Mouse (Mus musculus): ENCODE results near the gene 4933428G20Rik. TPM values are rescaled to one million over a fixed set of nuclear protein-coding genes. Genes with fewer than 3 reads are reported as not detected.

The 4933428G20Rik gene
- polyA plus RNA-seq, 1 experiment from 2014 or later = 0.17 TPM

- no peaks in the 10 kb centered on the region for H3K36me3 ChIP-seq (ENCODE audit: control insufficient read depth, insufficient read depth, low read length)
- no peak overlapping the region for H3K27ac ChIP-seq (ENCODE audit: low read depth, low read length)
- H3K4me2 ChIP-seq (ENCODE audit: low read depth, low read length, severe bottlenecking) = no peak overlapping the region
- no peaks in the 10 kb centered on the region for H3K9me3 ChIP-seq (ENCODE audit: control insufficient read depth, low read length)
- peaks cover 24% of the 10 kb centered on the region for H3K4me1 ChIP-seq (replicated peaks; ENCODE audit: control insufficient read depth, insufficient read depth, low read length)
- WGBS = 24% methylated on average over 5 of the region's 5 CpGs
- H3K4me3 ChIP-seq (ENCODE audit: low read depth, low read length) = no peak overlapping the region
- no peak for ATAC-seq (replicated peaks; ENCODE audit: low FRiP score)
- peaks cover 61% of the 10 kb centered on the region for H3K27me3 ChIP-seq (ENCODE audit: control insufficient read depth, insufficient read depth, low read length)
- H3K9ac ChIP-seq (ENCODE audit: low read length) = no peak overlapping the region
- no peak for DNase-seq (ENCODE audit: low spot score)
Observed at GRCm38 (mm10) chr11:97535308-97535630, 35.1 kb upstream of the 4933428G20Rik start.

GRCm38 (mm10) chr11:97534442-97535307 is 34.5 kb upstream of the 4933428G20Rik start:
- WGBS = 6% methylated on average over 95 of the region's 95 CpGs
- Histone ChIP-seq H3K36me3 (ENCODE audit: control insufficient read depth, insufficient read depth, low read length) (no peaks in the 10 kb centered on the region), H3K4me2 (ENCODE audit: low read depth, low read length, severe bottlenecking) (peak overlapping the region; percentile 33; the same call in 1 of the 2 replicates), H3K27ac (ENCODE audit: low read depth, low read length) (no peak overlapping the region), H3K27me3 (ENCODE audit: control insufficient read depth, insufficient read depth, low read length) (peaks cover 61% of the 10 kb centered on the region), H3K4me1 (replicated peaks; ENCODE audit: control insufficient read depth, insufficient read depth, low read length) (peaks cover 24% of the 10 kb centered on the region), H3K9ac (ENCODE audit: low read length) (0 out of 2 replicates have a peak overlapping the region, but pooled peaks have one; percentile 23), H3K9me3 (ENCODE audit: control insufficient read depth, low read length) (no peaks in the 10 kb centered on the region), H3K4me3 (ENCODE audit: low read depth, low read length) (peak overlapping the region; percentile 14)
- DNase-seq (ENCODE audit: low spot score) (peak; percentile 69), ATAC-seq (replicated peaks; ENCODE audit: low FRiP score) (no peak)

DNA sequence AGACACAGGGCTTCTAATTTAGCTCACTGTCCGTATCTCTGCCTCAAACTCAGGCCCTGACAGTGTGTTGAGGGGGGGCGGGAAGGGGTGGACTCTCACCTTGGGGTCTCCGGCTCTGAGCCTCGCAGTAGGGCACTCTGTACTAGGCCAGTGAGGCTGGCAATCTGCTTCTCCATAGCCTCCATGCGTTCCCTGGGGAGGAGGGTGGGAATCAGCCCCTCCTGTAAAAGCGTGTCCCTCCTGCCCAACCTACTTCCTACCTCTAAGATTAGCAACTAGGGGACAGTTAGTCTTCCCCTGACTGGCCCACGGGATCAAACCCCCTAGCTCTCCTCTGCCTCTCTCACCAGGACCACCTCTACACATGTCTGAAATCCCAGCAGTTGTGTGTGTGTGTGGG is 33.5 kb upstream of the 4933428G20Rik start:
- Histone ChIP-seq H3K9me3 (ENCODE audit: control insufficient read depth, low read length) (no peaks in the 10 kb centered on the region), H3K4me3 (ENCODE audit: low read depth, low read length) (no peak overlapping the region), H3K4me2 (ENCODE audit: low read depth, low read length, severe bottlenecking) (no peak overlapping the region), H3K9ac (ENCODE audit: low read length) (no peak overlapping the region), H3K27ac (ENCODE audit: low read depth, low read length) (no peak overlapping the region), H3K4me1 (replicated peaks; ENCODE audit: control insufficient read depth, insufficient read depth, low read length) (peaks cover 24% of the 10 kb centered on the region), H3K27me3 (ENCODE audit: control insufficient read depth, insufficient read depth, low read length) (peaks cover 61% of the 10 kb centered on the region), H3K36me3 (ENCODE audit: control insufficient read depth, insufficient read depth, low read length) (no peaks in the 10 kb centered on the region)
- no peak for ATAC-seq (replicated peaks; ENCODE audit: low FRiP score)
- DNase-seq (ENCODE audit: low spot score) = no peak
- 33% methylated on average over 7 of the region's 7 CpGs for WGBS

DNA sequence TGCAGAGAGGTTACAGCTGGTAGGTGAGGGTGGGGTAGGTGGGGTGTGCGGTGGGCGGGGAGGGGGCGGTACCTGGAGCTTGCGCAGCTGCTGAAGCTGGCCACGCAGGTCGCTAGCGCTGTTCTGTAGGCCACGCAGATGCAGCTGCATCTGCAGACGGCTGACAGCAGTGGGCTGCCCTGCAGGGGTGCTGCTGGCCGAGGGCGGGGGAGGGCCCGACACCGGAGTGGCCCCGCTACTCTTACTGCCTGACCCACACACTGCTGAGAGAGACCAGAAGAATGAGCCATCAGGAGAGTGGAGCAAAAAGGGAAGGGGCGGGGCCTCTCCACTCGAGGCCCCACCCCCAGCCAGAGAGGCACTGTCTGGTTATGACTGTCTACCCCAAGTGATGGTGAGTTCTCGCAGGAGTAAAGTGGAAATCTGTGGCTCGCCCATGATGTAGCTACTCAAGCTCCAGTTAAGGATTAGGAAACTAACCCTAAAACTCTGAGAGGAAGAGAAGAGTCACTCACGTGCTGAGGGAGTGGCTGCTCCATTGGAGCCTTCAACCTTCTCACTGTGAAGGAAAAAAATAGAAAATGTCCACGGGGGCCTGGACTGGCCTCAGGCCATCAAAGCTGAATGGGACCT is 32.9 kb upstream of the 4933428G20Rik start:
- peaks cover 24% of the 10 kb centered on the region for H3K4me1 ChIP-seq (replicated peaks; ENCODE audit: control insufficient read depth, insufficient read depth, low read length)
- ATAC-seq (replicated peaks; ENCODE audit: low FRiP score) (peak; percentile 59; the same call in 1 of the 2 replicates), DNase-seq (ENCODE audit: low spot score) (peak; percentile 70)
- 5% methylated on average over 20 of the region's 20 CpGs for WGBS
- H3K4me3 ChIP-seq (ENCODE audit: low read depth, low read length) = no peak overlapping the region
- H3K4me2 ChIP-seq (ENCODE audit: low read depth, low read length, severe bottlenecking) = peak overlapping the region; percentile 37; the same call in 1 of the 2 replicates
- H3K36me3 ChIP-seq (ENCODE audit: control insufficient read depth, insufficient read depth, low read length) = no peaks in the 10 kb centered on the region
- no peak overlapping the region for H3K27ac ChIP-seq (ENCODE audit: low read depth, low read length)
- H3K9me3 ChIP-seq (ENCODE audit: control insufficient read depth, low read length) = no peaks in the 10 kb centered on the region
- H3K9ac ChIP-seq (ENCODE audit: low read length) = no peak overlapping the region
- H3K27me3 ChIP-seq (ENCODE audit: control insufficient read depth, insufficient read depth, low read length) = peaks cover 60% of the 10 kb centered on the region

DNA sequence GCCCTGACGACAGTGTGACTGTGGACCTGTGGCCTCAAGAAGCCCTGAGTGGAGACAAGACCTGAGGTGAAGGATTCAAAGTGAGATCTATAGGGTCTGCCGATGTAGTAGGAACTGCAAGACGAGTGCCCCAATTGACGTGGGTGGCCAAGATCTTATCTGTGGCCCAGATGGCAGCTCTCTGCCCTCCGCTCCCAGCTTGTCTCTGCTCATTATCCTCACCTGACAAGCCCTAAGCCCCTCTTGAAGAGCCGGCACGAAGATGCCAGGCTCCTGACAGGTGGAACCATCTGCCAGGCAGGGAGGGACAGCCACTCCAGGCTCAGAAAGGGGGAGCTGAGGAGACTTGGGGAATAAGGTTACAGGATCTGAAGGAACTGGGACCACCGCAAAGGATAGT is 32.2 kb upstream of the 4933428G20Rik start:
- no peak for DNase-seq (ENCODE audit: low spot score)
- H3K4me3 ChIP-seq (ENCODE audit: low read depth, low read length) = peak overlapping the region; percentile 31; the same call in 1 of the 2 replicates
- H3K27ac ChIP-seq (ENCODE audit: low read depth, low read length) = no peak overlapping the region
- peak overlapping the region; percentile 81 for H3K4me2 ChIP-seq (ENCODE audit: low read depth, low read length, severe bottlenecking)
- no peak for ATAC-seq (replicated peaks; ENCODE audit: low FRiP score)
- H3K36me3 ChIP-seq (ENCODE audit: control insufficient read depth, insufficient read depth, low read length) = no peaks in the 10 kb centered on the region
- WGBS = 33% methylated on average over 8 of the region's 8 CpGs
- H3K9ac ChIP-seq (ENCODE audit: low read length) = no peak overlapping the region; the same call in 1 of the 2 replicates
- H3K27me3 ChIP-seq (ENCODE audit: control insufficient read depth, insufficient read depth, low read length) = peaks cover 54% of the 10 kb centered on the region
- no peaks in the 10 kb centered on the region for H3K9me3 ChIP-seq (ENCODE audit: control insufficient read depth, low read length)
- H3K4me1 ChIP-seq (replicated peaks; ENCODE audit: control insufficient read depth, insufficient read depth, low read length) = peaks cover 23% of the 10 kb centered on the region

DNA sequence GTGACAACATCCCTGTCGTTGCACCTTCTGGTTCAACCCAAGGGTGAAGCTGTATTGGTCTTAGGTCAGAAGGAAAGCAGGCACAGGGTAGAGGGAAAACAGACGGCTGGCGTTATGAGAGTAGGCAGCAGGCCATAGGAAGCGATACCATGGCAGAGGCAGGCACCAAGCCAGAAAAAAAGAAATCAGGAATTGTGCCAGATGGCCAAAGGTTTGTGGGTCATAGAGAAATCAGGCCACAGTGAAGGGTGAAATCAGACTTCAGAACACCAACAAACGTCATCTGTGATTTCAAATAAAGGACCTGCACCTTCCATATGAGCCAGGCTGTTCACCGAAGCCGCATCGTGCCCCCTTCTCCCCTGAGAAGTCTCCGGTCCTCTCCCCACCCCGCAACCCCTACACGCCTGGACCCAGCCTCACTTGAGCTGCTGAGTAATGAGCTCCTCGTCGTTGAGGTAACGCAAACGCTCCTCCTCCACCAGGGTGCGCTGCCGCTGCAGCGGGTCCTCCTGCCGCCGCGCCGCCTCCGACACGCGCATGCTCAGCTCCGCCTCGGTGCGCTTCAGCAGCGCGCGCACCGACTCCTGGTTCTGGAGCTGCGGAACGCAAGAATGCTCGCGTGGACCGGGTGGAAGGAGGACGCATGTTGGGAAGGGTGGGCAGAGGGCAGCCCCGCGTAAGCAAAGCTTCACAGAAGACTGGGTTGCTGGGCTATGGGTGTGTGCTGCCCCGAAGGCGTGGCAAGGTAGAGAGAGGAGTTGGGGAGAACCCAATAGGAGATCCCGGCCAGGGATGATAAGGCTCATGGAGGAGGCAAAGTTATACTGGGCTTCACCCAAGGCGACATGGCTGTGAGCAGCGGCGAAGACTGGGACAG is 31.5 kb upstream of the 4933428G20Rik start:
- Histone ChIP-seq H3K9me3 (ENCODE audit: control insufficient read depth, low read length) (no peaks in the 10 kb centered on the region), H3K36me3 (ENCODE audit: control insufficient read depth, insufficient read depth, low read length) (no peaks in the 10 kb centered on the region), H3K27me3 (ENCODE audit: control insufficient read depth, insufficient read depth, low read length) (peaks cover 47% of the 10 kb centered on the region), H3K4me1 (replicated peaks; ENCODE audit: control insufficient read depth, insufficient read depth, low read length) (peaks cover 15% of the 10 kb centered on the region), H3K4me2 (ENCODE audit: low read depth, low read length, severe bottlenecking) (peak overlapping the region; percentile 81), H3K9ac (ENCODE audit: low read length) (peak overlapping the region; percentile 47; the same call in 1 of the 2 replicates), H3K27ac (ENCODE audit: low read depth, low read length) (no peak overlapping the region), H3K4me3 (ENCODE audit: low read depth, low read length) (peak overlapping the region; percentile 31; the same call in 1 of the 2 replicates)
- peak; percentile 66 for ATAC-seq (replicated peaks; ENCODE audit: low FRiP score)
- WGBS = 8% methylated on average over 46 of the region's 46 CpGs
- DNase-seq (ENCODE audit: low spot score) = peak; percentile 95

DNA sequence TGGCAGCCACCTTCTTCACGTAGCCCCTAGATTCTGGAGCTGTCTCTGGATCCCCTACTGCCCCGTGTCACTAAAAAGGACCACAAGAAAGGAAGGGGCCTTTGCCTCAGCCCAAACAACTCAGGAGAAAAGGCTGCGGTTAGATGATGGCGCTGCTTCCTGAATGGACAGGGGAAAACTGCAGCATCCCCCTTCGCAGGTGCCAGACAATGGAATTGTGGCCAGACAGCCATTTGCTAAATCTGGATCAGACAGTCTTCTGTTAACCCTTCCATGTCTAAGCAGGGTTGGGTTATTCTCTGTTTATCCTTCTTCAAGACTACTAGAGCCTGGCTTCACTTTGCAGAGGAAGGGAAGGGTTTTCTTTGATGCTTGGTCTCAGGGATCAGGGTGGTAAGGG is 30.8 kb upstream of the 4933428G20Rik start:
- Histone ChIP-seq H3K27me3 (ENCODE audit: control insufficient read depth, insufficient read depth, low read length) (peaks cover 40% of the 10 kb centered on the region), H3K4me3 (ENCODE audit: low read depth, low read length) (no peak overlapping the region), H3K9ac (ENCODE audit: low read length) (no peak overlapping the region; the same call in 1 of the 2 replicates), H3K4me2 (ENCODE audit: low read depth, low read length, severe bottlenecking) (no peak overlapping the region), H3K4me1 (replicated peaks; ENCODE audit: control insufficient read depth, insufficient read depth, low read length) (peaks cover 11% of the 10 kb centered on the region), H3K27ac (ENCODE audit: low read depth, low read length) (no peak overlapping the region), H3K36me3 (ENCODE audit: control insufficient read depth, insufficient read depth, low read length) (no peaks in the 10 kb centered on the region), H3K9me3 (ENCODE audit: control insufficient read depth, low read length) (no peaks in the 10 kb centered on the region)
- DNase-seq (ENCODE audit: low spot score) = no peak
- no peak for ATAC-seq (replicated peaks; ENCODE audit: low FRiP score)
- WGBS = 73% methylated on average over 5 of the region's 5 CpGs

DNA sequence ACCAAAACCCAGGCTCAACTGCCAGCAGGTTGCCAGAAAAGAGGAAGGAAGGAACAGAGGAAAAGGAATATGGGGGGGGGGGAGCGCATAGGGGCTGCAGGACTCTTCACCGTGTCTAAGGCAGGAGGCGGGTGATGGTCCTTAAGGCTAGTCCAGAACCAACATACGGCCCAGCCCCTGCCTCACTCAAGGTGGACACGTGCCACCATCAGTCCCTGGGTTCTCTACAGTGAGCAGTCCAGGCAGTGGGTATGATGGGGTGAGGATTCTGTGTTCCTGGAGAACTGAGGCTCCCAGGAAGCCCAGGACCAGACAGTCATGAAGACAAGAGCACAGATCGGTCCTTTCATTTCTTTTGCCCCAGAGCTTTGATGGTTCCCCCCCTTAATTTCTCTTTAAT is 29.9 kb upstream of the 4933428G20Rik start:
- Histone ChIP-seq H3K4me3 (ENCODE audit: low read depth, low read length) (no peak overlapping the region), H3K36me3 (ENCODE audit: control insufficient read depth, insufficient read depth, low read length) (no peaks in the 10 kb centered on the region), H3K9ac (ENCODE audit: low read length) (no peak overlapping the region), H3K4me2 (ENCODE audit: low read depth, low read length, severe bottlenecking) (no peak overlapping the region), H3K4me1 (replicated peaks; ENCODE audit: control insufficient read depth, insufficient read depth, low read length) (peaks cover 11% of the 10 kb centered on the region), H3K9me3 (ENCODE audit: control insufficient read depth, low read length) (no peaks in the 10 kb centered on the region), H3K27ac (ENCODE audit: low read depth, low read length) (no peak overlapping the region), H3K27me3 (ENCODE audit: control insufficient read depth, insufficient read depth, low read length) (peaks cover 31% of the 10 kb centered on the region)
- ATAC-seq (replicated peaks; ENCODE audit: low FRiP score) (no peak), DNase-seq (ENCODE audit: low spot score) (no peak)
- WGBS = 90% methylated on average over 6 of the region's 6 CpGs

All from forebrain, embryonic 11.5 days (tissue).